Mouse (Mus musculus): ENCODE data around the gene Myo1d.
A peak's percentile ranks its signal among the peaks of the same experiment; 100 is the strongest.
"Not testable (repeated sequence)": the region's sequence is repeated elsewhere in the genome, so short reads cannot be mapped to it uniquely, and the experiment has no call there.

DNA sequence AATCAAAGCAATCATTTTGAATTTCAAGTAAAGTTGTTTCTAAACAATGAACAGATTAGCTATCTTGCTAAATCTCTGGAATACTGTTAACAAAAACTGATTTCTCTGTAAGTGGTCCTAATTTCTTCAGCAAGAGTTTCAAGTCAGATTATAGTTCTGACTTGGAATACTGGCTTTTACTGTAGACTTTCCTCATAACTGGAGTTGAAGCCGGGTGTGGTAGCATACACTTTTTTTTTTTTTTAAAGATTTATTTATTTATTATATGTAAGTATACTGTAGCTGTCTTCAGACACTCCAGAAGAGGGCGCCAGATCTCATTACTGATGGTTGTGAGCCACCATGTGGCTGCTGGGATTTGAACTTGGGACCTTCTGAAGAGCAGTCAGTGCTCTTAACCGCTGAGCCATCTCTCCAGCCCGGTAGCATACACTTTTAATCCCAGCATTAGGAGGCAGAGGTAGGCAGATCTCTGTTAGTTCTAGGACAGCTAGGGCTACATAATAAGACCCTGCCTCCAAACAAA lies 316.2 kb downstream of the Myo1d start:
- 0 out of 2 replicates have a peak, but pooled peaks have one; percentile 1 for TF ChIP-seq CTCF (IDR thresholded peaks at IDR 0.05; ENCODE audit: low read depth)
- TF ChIP-seq EP300 (optimal IDR thresholded peaks at IDR 0.05) = not testable (repeated sequence)
